Mouse (Mus musculus) stomach, postnatal 0 days (tissue): ENCODE results near the gene Klhl6. TPM values are rescaled to one million over a fixed set of nuclear protein-coding genes. Genes with fewer than 3 reads are reported as not detected.
"Not testable (repeated sequence)": the region's sequence is repeated elsewhere in the genome, so short reads cannot be mapped to it uniquely, and the experiment has no call there.

Experiments used
- ATAC-seq: fragments of 200-750 bp; cut with Nextera tagmentation; 2 replicates; pipeline ENCODE4 v1.8.0; 2017; ENCODE audit not compliant: low FRiP score, low TSS enrichment
- DNase-seq: peaks from one replicate; pipeline ENCODE4 v3.0.0-alpha.2; 2016; ENCODE audit warnings: low spot score
- H3K27ac ChIP-seq: fragments of 300-500 bp; sonication (generic); replicated peaks from 2 replicates; pipeline ENCODE4 v1.5.1; 2014; ENCODE audit warnings: mild to moderate bottlenecking, control low read depth
- H3K27me3 ChIP-seq: fragments of 300-500 bp; sonication (generic); 2 replicates; pipeline ENCODE4 v1.6.1; 2014; ENCODE audit warnings: low read length; ENCODE audit not compliant: control insufficient read depth, insufficient read depth
- H3K36me3 ChIP-seq: fragments of 300-500 bp; sonication (generic); 2 replicates; pipeline ENCODE4 v1.6.1; 2014; ENCODE audit warnings: low read length, mixed read lengths; ENCODE audit not compliant: control insufficient read depth, insufficient read depth
- H3K4me1 ChIP-seq: fragments of 300-500 bp; sonication (generic); replicated peaks from 2 replicates; pipeline ENCODE4 v1.6.1; 2014; ENCODE audit warnings: antibody characterized with exemption; ENCODE audit not compliant: control insufficient read depth, insufficient read depth
- H3K4me2 ChIP-seq: fragments of 300-500 bp; sonication (generic); replicated peaks from 2 replicates; pipeline ENCODE4 v1.6.1; 2014; ENCODE audit warnings: low read depth, mild to moderate bottlenecking, control low read depth, moderate library complexity
- H3K4me3 ChIP-seq: fragments of 300-500 bp; sonication (generic); 2 replicates; pipeline ENCODE4 v1.5.1; 2014; ENCODE audit warnings: low read depth, low read length, control low read depth
- H3K9ac ChIP-seq: fragments of 300-500 bp; sonication (generic); 2 replicates; pipeline ENCODE4 v1.6.1; 2014; ENCODE audit warnings: mild to moderate bottlenecking, low read length, control low read depth, mixed read lengths
- H3K9me3 ChIP-seq: fragments of 300-500 bp; sonication (generic); 2 replicates; pipeline ENCODE4 v1.6.1; 2016; ENCODE audit warnings: low read length; ENCODE audit not compliant: control insufficient read depth
- CTCF ChIP-seq: IDR thresholded peaks from 2 replicates; pipeline ENCODE4 v1.5.1; 2016; ENCODE audit warnings: antibody characterized with exemption, low read depth, mild to moderate bottlenecking, moderate library complexity
- EP300 ChIP-seq: optimal IDR thresholded peaks from 2 replicates; pipeline ENCODE3; 2016; ENCODE audit warnings: antibody characterized with exemption
- WGBS: fragments of 180-500 bp; shearing (Covaris S2); extraction: QIAGEN DNeasy Blood & Tissue Kit; methylation state at CpG from one replicate; pipeline ENCODE4 v1.1.7; 2014; 5-methylcytosine and 5-hydroxymethylcytosine counted together
- polyA plus RNA-seq: library from polyadenylated mRNA; unstranded; fragments of >200 nt; fragmentation: Nextera tagmentation; extraction: Ambion mirVana; gene quantifications from 2 replicates; pipeline ENCODE4 v1.2.1, GENCODE M21; 2015

Gene Klhl6
- polyA plus RNA-seq, result 2.4 and 2.7 TPM in 2 replicates

DNA sequence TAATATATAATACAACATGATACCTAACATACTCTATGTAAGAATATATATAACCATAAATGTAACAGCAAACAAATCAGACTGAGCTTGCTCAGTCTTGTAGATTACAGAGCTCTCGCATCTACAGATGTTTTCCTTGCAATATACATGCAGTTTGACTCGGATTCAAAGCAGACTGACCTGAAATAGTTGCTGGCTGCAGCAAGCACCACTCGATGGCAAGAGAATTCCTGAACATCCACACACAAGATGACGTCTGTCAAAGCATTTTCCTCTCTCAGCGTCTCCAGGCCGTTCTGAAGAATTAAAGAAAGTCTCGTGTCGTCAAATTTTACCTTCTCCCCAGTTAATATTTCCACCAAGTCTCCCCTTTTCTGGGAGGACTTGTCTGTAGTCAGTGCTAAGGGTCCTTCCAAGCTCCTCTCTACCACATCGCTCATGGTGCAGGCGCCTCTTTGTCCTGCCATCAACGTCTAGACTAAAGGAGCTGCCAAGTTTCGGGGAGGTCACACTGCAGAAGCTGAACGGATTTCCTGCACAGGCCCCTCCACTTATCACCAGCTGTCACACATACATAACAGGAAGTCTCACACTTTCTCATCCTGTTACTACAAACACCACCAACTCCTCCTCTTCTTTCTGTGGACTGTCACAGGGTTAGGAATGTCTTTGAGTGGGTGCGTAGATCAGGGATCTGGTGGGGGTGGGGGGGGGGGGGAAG, at the start of gene Klhl6:
Klhl6 (minus strand) TSS at position 501 of the 721 bp plus-strand sequence.
- Histone ChIP-seq H3K27me3 (no peaks in the 10 kb centered on the region), H3K4me1 (no peaks in the 10 kb centered on the region), H3K4me3 (peak within 1 kb of the TSS; percentile 22; the same call in 1 of the 2 replicates), H3K4me2 (peak within 1 kb of the TSS; percentile 21), H3K9ac (0 out of 2 replicates have a peak within 1 kb of the TSS, but pooled peaks have one; percentile 38), H3K36me3 (no peaks in the 10 kb centered on the region), H3K27ac (0 out of 2 replicates have a peak within 1 kb of the TSS, but pooled peaks have one; percentile 14), H3K9me3 (no peaks in the 10 kb centered on the region)
- DNase-seq (no peak), ATAC-seq (peak; percentile 56; the same call in 1 of the 2 replicates)
- 27% methylated on average over 13 of the region's 14 CpGs for WGBS
- TF ChIP-seq CTCF (no peak), EP300 (no peak)

DNA sequence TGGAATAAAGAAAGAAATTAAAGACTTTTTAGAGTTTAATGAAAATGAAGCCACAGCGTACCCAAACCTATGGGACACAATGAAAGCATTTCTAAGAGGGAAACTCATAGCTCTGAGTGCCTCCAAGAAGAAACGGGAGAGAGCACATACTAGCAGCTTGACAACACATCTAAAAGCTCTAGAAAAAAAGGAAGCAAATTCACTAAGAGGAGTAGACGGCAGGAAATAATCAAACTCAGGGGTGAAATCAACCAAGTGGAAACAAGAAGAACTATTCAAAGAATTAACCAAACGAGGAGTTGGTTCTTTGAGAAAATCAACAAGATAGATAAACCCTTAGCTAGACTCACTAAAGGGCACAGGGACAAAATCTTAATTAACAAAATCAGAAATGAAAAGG, 44.4 kb upstream of the Klhl6 start:
- not testable (repeated sequence) for DNase-seq, ATAC-seq, H3K9ac ChIP-seq, H3K4me2 ChIP-seq, H3K27me3 ChIP-seq, H3K4me3 ChIP-seq, H3K9me3 ChIP-seq, H3K4me1 ChIP-seq, H3K36me3 ChIP-seq, H3K27ac ChIP-seq
- WGBS, result 82% methylated on average over 2 of the region's 4 CpGs

DNA sequence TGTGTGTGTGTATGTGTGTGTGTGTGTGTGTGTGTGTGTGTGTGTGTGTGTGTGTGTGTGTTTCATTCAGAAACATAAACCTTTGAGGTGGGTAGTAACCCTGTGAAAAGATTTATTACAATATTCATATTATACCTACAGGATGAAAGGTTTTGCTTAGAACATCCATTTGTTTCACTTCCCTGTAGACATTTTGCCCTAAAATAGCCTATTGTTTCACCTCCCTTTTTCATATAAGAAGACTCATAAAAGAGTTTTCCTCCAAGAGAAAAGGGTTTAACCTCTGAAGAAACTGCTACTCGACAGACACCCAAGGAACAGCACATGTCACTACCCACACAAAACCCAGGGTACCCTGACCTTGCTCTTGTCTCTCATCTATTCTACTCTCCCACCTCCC, 40.0 kb upstream of the Klhl6 start:
- no peak for ATAC-seq
- Histone ChIP-seq H3K9me3 (no peaks in the 10 kb centered on the region), H3K27me3 (no peaks in the 10 kb centered on the region), H3K4me3 (no peak overlapping the region), H3K4me1 (no peaks in the 10 kb centered on the region), H3K9ac (no peak overlapping the region), H3K36me3 (no peaks in the 10 kb centered on the region), H3K4me2 (no peak overlapping the region), H3K27ac (no peak overlapping the region)
- TF ChIP-seq EP300 (no peak), CTCF (no peak)
- no peak for DNase-seq
- 75% methylated on average over 1 of the region's 1 CpGs for WGBS

DNA sequence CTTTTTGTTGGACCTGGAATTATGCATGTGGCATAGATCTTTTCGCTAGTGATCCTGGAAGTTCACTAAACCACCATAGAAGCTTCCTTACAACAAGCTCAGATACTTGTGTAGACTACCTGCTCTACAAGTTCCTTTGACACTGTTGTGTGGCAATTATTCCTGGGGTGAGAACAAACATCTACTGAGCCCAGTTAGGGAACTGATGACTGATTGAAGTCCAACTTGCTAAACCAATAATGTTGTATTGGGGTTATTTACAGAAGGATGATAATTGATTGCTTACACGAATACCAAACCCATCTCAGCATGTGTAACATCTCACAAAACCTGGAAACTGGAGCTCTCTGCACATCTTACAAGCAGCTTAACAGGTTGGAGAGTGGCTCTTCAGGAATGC, 39.0 kb upstream of the Klhl6 start:
- H3K9me3 ChIP-seq, result no peaks in the 10 kb centered on the region
- no peaks in the 10 kb centered on the region for H3K36me3 ChIP-seq
- DNase-seq, result no peak
- ATAC-seq, result no peak
- H3K9ac ChIP-seq, result no peak overlapping the region
- H3K27ac ChIP-seq, result no peak overlapping the region
- no peak overlapping the region for H3K4me3 ChIP-seq
- TF ChIP-seq CTCF, result no peak
- no peak for TF ChIP-seq EP300
- no peaks in the 10 kb centered on the region for H3K27me3 ChIP-seq
- 56% methylated on average over 2 of the region's 2 CpGs for WGBS
- no peak overlapping the region for H3K4me2 ChIP-seq
- H3K4me1 ChIP-seq, result no peaks in the 10 kb centered on the region

DNA sequence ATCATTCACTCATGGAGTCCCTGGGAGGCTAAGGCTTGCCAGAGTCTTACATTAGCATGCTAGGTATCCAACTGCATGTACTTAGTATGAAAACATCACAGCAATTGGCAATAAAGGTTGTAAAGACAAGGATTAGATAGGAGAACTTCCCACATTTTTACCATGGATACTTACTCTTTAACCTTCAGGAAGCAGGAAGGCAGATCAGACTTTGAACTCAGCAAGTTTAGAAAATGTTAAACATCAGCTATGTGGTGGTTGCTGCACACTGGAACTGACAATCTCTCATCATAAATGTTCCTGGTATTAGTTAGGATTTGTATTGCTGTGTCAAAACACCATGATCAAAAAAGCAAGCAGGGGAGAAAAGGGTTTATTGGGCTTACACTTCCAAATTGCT, 29.8 kb upstream of the Klhl6 start:
- Histone ChIP-seq H3K27ac (no peak overlapping the region), H3K27me3 (no peaks in the 10 kb centered on the region), H3K4me3 (no peak overlapping the region), H3K9me3 (no peaks in the 10 kb centered on the region), H3K36me3 (no peaks in the 10 kb centered on the region), H3K4me1 (no peaks in the 10 kb centered on the region), H3K9ac (no peak overlapping the region), H3K4me2 (no peak overlapping the region)
- no peak for TF ChIP-seq EP300
- ATAC-seq, result no peak
- DNase-seq, result no peak

DNA sequence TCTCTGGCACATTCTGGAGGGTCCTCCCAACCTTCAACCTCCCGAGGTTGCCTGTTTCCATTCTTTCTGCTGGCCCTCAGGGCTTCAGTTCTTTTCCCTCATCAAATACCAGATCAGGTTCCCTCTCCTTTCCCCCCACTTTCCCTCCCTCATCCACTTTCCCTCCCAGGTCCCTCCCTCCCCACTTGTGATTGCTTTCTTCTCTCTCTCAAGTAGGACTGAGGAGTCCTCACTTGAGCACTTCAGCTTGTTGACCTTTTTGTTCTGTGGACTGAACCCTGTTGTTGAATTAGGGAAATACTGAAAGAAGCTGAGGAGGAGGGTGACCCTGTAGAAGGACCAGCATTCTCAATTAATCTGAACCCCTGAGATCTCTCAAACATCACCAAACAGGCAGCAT, 23.2 kb upstream of the Klhl6 start:
- TF ChIP-seq CTCF (no peak), EP300 (no peak)
- Histone ChIP-seq H3K27ac (no peak overlapping the region), H3K4me1 (no peaks in the 10 kb centered on the region), H3K36me3 (no peaks in the 10 kb centered on the region), H3K4me2 (no peak overlapping the region), H3K9ac (no peak overlapping the region), H3K27me3 (no peaks in the 10 kb centered on the region), H3K4me3 (no peak overlapping the region), H3K9me3 (no peaks in the 10 kb centered on the region)
- WGBS, result 72% methylated on average over 1 of the region's 1 CpGs
- ATAC-seq (no peak), DNase-seq (no peak)

DNA sequence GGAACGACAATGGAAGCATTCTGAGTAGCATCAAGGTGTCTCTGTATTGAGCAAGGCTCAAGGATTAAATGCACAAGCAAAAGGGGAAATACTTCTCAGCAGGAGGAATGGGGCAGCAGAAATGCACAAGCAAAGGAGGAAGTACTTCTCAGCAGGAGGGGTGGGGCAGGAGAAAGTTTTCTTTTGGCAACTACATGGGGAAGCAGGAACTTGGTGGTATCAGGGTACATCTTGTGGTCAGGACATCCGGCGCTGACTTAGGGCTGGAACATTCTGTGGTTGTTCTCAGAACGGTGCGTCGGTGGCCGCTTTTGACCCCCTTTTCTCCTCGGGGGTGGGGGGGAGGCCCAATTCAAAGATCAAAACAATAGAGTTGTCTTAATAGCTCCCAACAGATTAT, 17.4 kb upstream of the Klhl6 start:
- H3K36me3 ChIP-seq, ATAC-seq, H3K27me3 ChIP-seq, DNase-seq, H3K9me3 ChIP-seq, H3K4me3 ChIP-seq, H3K9ac ChIP-seq, H3K4me1 ChIP-seq, H3K4me2 ChIP-seq, H3K27ac ChIP-seq: not testable (repeated sequence)
- 92% methylated on average over 8 of the region's 8 CpGs for WGBS
